Mouse (Mus musculus): ENCODE data around the gene Tenm4.

- TF ChIP-seq CTCF (IDR thresholded peaks at IDR 0.05; ENCODE audit: low read depth, low read length) (no peak), POLR2AphosphoS5 (IDR thresholded peaks at IDR 0.05; ENCODE audit: insufficient replicate concordance, low read depth, low read length) (no peak), GATA1 (IDR thresholded peaks at IDR 0.05; ENCODE audit: borderline replicate concordance, low read length) (no peak), GATA2 (IDR thresholded peaks at IDR 0.05; ENCODE audit: borderline replicate concordance, low read depth, low read length) (no peak), TAL1 (conservative IDR thresholded peaks at IDR 0.05; ENCODE audit: low read depth, low read length) (no peak)
Measured at GRCm38 (mm10) chr7:96655096-96655716, 484.2 kb downstream of the Tenm4 start.

All from G1E (cell line).